Mouse (Mus musculus): ENCODE measurements around the gene Hsf2. TPM values are rescaled to one million over a fixed set of nuclear protein-coding genes. Genes with fewer than 3 reads are reported as not detected.

Gene Hsf2
- polyA plus RNA-seq (2012; rRNA removed), result 9.6 and 10.2 TPM in 2 replicates

DNA sequence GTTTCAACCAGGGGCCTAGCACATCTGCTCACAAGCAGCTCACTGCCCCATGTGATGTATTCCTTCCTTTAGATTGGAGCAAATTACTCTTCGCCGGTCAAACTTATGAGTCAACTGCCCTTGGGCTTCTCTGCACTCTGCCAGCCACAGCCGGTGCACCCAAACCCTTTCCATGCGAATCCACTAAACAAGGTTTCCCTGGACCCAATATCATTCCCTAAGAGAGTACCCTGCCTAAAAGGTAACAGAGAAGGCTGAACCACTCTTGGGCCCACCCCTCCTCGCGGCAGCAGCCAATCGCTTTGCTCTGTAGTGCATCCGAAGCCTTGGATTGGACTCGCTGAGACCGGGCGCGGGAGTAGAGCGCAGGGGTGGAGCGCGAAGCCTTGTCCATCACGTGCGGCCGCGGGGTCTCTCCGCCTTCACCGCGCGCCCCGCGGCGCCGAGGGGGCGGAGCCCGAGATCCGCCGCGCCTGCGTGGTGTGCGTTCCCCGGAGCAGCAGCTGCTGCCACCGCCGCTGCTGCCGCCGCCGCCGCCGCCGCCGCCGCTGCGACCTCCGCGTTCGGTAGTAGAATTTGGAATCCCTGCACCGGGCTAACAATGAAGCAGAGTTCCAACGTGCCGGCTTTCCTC lies at the start of gene Hsf2:
TSS of gene Hsf2 (plus strand) at position 478 of the 634 bp plus-strand sequence.

DNA sequence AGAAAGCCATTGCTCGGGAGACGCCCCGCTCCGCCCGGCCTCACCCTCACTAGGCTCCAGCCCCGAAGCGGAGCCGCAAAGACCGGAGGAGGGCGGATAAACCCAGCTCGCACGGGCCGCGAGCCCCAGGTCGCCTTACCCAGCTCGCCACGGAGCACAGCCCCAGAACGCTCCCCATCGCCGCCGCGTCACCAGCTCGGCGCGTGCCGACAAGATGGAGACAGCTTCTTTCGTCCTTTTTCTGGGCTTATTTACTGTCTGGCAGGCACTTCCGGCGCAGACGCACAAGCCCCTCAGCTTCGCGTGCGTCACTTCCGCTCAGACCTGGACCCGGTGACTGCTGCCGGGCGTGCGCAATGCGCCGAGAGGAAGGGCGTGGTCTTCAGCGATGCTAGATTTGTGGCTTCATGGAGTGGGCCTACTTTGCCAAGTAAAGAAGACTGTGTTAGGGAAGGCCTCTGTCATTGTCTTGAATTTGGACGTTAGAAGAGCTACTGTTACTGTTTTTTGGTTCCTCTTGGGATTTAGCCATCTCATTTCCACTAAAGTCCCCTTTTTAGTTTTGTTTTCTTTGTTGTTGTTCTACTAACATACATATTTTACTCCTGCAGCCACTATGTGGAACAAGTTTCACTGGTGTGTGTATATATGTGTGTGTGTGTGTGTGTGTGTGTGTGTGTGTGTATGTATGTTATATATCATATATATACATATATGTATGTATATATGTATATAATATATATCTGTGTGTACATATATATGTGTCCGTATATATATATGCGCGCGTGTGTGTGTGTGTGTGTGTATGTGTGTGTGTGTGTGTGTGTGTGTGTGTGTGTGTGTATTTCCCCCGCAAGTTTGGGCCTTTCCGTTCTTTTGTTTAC lies 46.3 kb downstream of the Hsf2 start, which contains the start of gene Serinc1:
TSS of gene Serinc1 (minus strand) at position 313 of the 884 bp plus-strand sequence.

Other genes starting within 250 kb of the Hsf2 start
- gene Serinc1, start 46.1 kb downstream of the Hsf2 start, polyA plus RNA-seq (2012; rRNA removed), result 58.4 and 61.5 TPM in 2 replicates
- 1.1 and 1.5 TPM in 2 replicates for gene Pkib, start 145.6 kb downstream of the Hsf2 start, polyA plus RNA-seq (2012; rRNA removed)

All from liver, embryonic 18 days (tissue).